Mouse (Mus musculus) neural tube, embryonic 14.5 days (tissue): ENCODE results near the gene Gm28230. TPM values are rescaled to one million over a fixed set of nuclear protein-coding genes. Genes with fewer than 3 reads are reported as not detected.

Source experiments
- ATAC-seq: fragments of 200-750 bp; cut with Nextera tagmentation; 2 replicates; pipeline ENCODE4 v1.8.0; 2017; ENCODE audit warnings: low read depth, mild to moderate bottlenecking, moderate TSS enrichment, moderate library complexity
- H3K27ac ChIP-seq: fragments of 300-500 bp; sonication (generic); 2 replicates; pipeline ENCODE4 v1.5.1; 2014; ENCODE audit warnings: low read depth, mild to moderate bottlenecking, control low read depth, low read length, moderate library complexity, mixed read lengths
- H3K27me3 ChIP-seq: fragments of 300-500 bp; sonication (generic); 2 replicates; pipeline ENCODE4 v1.6.1; 2014; ENCODE audit warnings: low read length; ENCODE audit not compliant: control insufficient read depth, insufficient read depth
- H3K36me3 ChIP-seq: fragments of 300-500 bp; sonication (generic); 2 replicates; pipeline ENCODE4 v1.6.1; 2014; ENCODE audit warnings: low read length, mixed read lengths; ENCODE audit not compliant: control insufficient read depth, insufficient read depth
- H3K4me1 ChIP-seq: fragments of 300-500 bp; sonication (generic); 2 replicates; pipeline ENCODE4 v1.6.1; 2014; ENCODE audit warnings: low read length; ENCODE audit not compliant: control insufficient read depth, insufficient read depth
- H3K4me2 ChIP-seq: fragments of 300-500 bp; sonication (generic); 2 replicates; pipeline ENCODE4 v1.6.1; 2014; ENCODE audit warnings: mild to moderate bottlenecking, low read depth, low read length, control low read depth
- H3K4me3 ChIP-seq: fragments of 300-500 bp; sonication (generic); 2 replicates; pipeline ENCODE4 v1.5.1; 2014; ENCODE audit warnings: low read depth, low read length, control low read depth, mixed read lengths
- H3K9ac ChIP-seq: fragments of 300-500 bp; sonication (generic); replicated peaks from 2 replicates; pipeline ENCODE4 v1.6.1; 2014; ENCODE audit warnings: low read depth, mild to moderate bottlenecking, control low read depth, low read length, mixed read lengths
- H3K9me3 ChIP-seq: fragments of 300-500 bp; sonication (generic); 2 replicates; pipeline ENCODE4 v1.6.1; 2016; ENCODE audit warnings: low read length; ENCODE audit not compliant: control insufficient read depth
- WGBS: fragments of 180-500 bp; shearing (Covaris S2); extraction: QIAGEN DNeasy Blood & Tissue Kit; methylation state at CpG from one replicate; pipeline ENCODE4 v1.1.7; 2014; 5-methylcytosine and 5-hydroxymethylcytosine counted together
- polyA plus RNA-seq: library from polyadenylated mRNA; unstranded; fragments of >200 nt; fragmentation: Nextera tagmentation; extraction: Ambion mirVana; gene quantifications from 2 replicates; pipeline ENCODE4 v1.2.1, GENCODE M21; 2014

Gm28230 gene
- polyA plus RNA-seq, 1 experiment from 2014 or later: 2.5 TPM

- Histone ChIP-seq H3K36me3 (no peaks in the 10 kb centered on the region), H3K27ac (peak overlapping the region; percentile 90), H3K4me2 (peak overlapping the region; percentile 74), H3K4me1 (peaks cover 15% of the 10 kb centered on the region; the same call in 1 of the 2 replicates), H3K9ac (peak overlapping the region; percentile 92), H3K9me3 (no peaks in the 10 kb centered on the region), H3K4me3 (peak overlapping the region; percentile 53), H3K27me3 (0 out of 2 replicates have a peak, but pooled peaks cover under 1% of the 10 kb centered on the region)
- no peak for ATAC-seq
- 6% methylated on average over 22 of the region's 22 CpGs for WGBS
Observed at GRCm38 (mm10) chr2:74700546-74701112, 25.9 kb upstream of the Gm28230 start.

- Histone ChIP-seq H3K27me3 (no peaks in the 10 kb centered on the region), H3K4me1 (peaks cover 16% of the 10 kb centered on the region; the same call in 1 of the 2 replicates), H3K4me3 (peak overlapping the region; percentile 16; the same call in 1 of the 2 replicates), H3K27ac (peak overlapping the region; percentile 48; the same call in 1 of the 2 replicates), H3K36me3 (no peaks in the 10 kb centered on the region), H3K9ac (no peak overlapping the region; the same call in 1 of the 2 replicates), H3K9me3 (no peaks in the 10 kb centered on the region), H3K4me2 (peak overlapping the region; percentile 75)
- WGBS: 11% methylated on average over 17 of the region's 17 CpGs
- ATAC-seq: no peak
Observed at GRCm38 (mm10) chr2:74701949-74702819, 24.3 kb upstream of the Gm28230 start.

GRCm38 (mm10) chr2:74702820-74703219 is 23.7 kb upstream of the Gm28230 start:
- no peaks in the 10 kb centered on the region for H3K27me3 ChIP-seq
- H3K9me3 ChIP-seq: no peaks in the 10 kb centered on the region
- no peak overlapping the region; the same call in 1 of the 2 replicates for H3K27ac ChIP-seq
- peak overlapping the region; percentile 99; the same call in 1 of the 2 replicates for H3K9ac ChIP-seq
- H3K4me2 ChIP-seq: peak overlapping the region; percentile 75
- ATAC-seq: no peak
- no peaks in the 10 kb centered on the region for H3K36me3 ChIP-seq
- peaks cover 14% of the 10 kb centered on the region; the same call in 1 of the 2 replicates for H3K4me1 ChIP-seq
- 30% methylated on average over 6 of the region's 6 CpGs for WGBS
- no peak overlapping the region; the same call in 1 of the 2 replicates for H3K4me3 ChIP-seq

GRCm38 (mm10) chr2:74703317-74703716 is 23.2 kb upstream of the Gm28230 start:
- Histone ChIP-seq H3K4me1 (peaks cover 15% of the 10 kb centered on the region; the same call in 1 of the 2 replicates), H3K27me3 (no peaks in the 10 kb centered on the region), H3K9ac (peak overlapping the region; percentile 99), H3K4me3 (peak overlapping the region; percentile 77), H3K9me3 (no peaks in the 10 kb centered on the region), H3K36me3 (no peaks in the 10 kb centered on the region), H3K4me2 (peak overlapping the region; percentile 75), H3K27ac (peak overlapping the region; percentile 100)
- ATAC-seq: no peak
- WGBS: 17% methylated on average over 10 of the region's 10 CpGs

- WGBS: 4% methylated on average over 21 of the region's 26 CpGs
- Histone ChIP-seq H3K4me2 (peak overlapping the region; percentile 75), H3K27me3 (no peaks in the 10 kb centered on the region), H3K9me3 (no peaks in the 10 kb centered on the region), H3K36me3 (no peaks in the 10 kb centered on the region), H3K4me1 (peaks cover 20% of the 10 kb centered on the region; the same call in 1 of the 2 replicates), H3K27ac (peak overlapping the region; percentile 100), H3K4me3 (peak overlapping the region; percentile 77), H3K9ac (peak overlapping the region; percentile 99)
- ATAC-seq: no peak
Observed at GRCm38 (mm10) chr2:74703720-74704392, 22.7 kb upstream of the Gm28230 start.

GRCm38 (mm10) chr2:74704393-74704998 is 22.0 kb upstream of the Gm28230 start, which contains the start of gene Hoxd8:
Gene Hoxd8, plus strand, starts transcription at chr2:74704615.
- Histone ChIP-seq H3K36me3 (no peaks in the 10 kb centered on the region), H3K4me2 (peak within 1 kb of the TSS; percentile 75), H3K27ac (peak within 1 kb of the TSS; percentile 100), H3K27me3 (no peaks in the 10 kb centered on the region), H3K9me3 (no peaks in the 10 kb centered on the region), H3K4me3 (peak within 1 kb of the TSS; percentile 77), H3K9ac (peak within 1 kb of the TSS; percentile 99), H3K4me1 (peaks cover 24% of the 10 kb centered on the region; the same call in 1 of the 2 replicates)
- WGBS: under 1% methylated on average over 43 of the region's 52 CpGs
- ATAC-seq: peak; percentile 52

- Histone ChIP-seq H3K27ac (peak overlapping the region; percentile 100), H3K4me3 (peak overlapping the region; percentile 77), H3K9ac (peak overlapping the region; percentile 99), H3K27me3 (no peaks in the 10 kb centered on the region), H3K9me3 (no peaks in the 10 kb centered on the region), H3K36me3 (no peaks in the 10 kb centered on the region), H3K4me1 (peaks cover 30% of the 10 kb centered on the region), H3K4me2 (peak overlapping the region; percentile 75)
- 0% methylated on average over 34 of the region's 66 CpGs for WGBS
- ATAC-seq: no peak; the same call in 1 of the 2 replicates
Observed at GRCm38 (mm10) chr2:74704999-74705466, 21.5 kb upstream of the Gm28230 start.

GRCm38 (mm10) chr2:74705467-74706089 is 20.9 kb upstream of the Gm28230 start:
- Histone ChIP-seq H3K4me2 (peak overlapping the region; percentile 75), H3K27ac (peak overlapping the region; percentile 100), H3K4me3 (peak overlapping the region; percentile 77), H3K27me3 (no peaks in the 10 kb centered on the region), H3K36me3 (no peaks in the 10 kb centered on the region), H3K9ac (peak overlapping the region; percentile 99), H3K9me3 (no peaks in the 10 kb centered on the region), H3K4me1 (peaks cover 35% of the 10 kb centered on the region)
- under 1% methylated on average over 58 of the region's 85 CpGs for WGBS
- peak; percentile 70 for ATAC-seq
